Mouse (Mus musculus) stomach, embryonic 16.5 days (tissue): Measurements from ENCODE around the gene Senp7. TPM values are rescaled to one million over a fixed set of nuclear protein-coding genes. Genes with fewer than 3 reads are reported as not detected.
"Not testable (repeated sequence)": the region's sequence is repeated elsewhere in the genome, so short reads cannot be mapped to it uniquely, and the experiment has no call there.

ENCODE experiments used
- ATAC-seq: fragments of 200-750 bp; cut with Nextera tagmentation; 2 replicates; pipeline ENCODE4 v1.8.0; 2017; ENCODE audit warnings: moderate number of reproducible peaks, moderate TSS enrichment; ENCODE audit not compliant: insufficient read depth, low FRiP score
- H3K27ac ChIP-seq: fragments of 300-500 bp; sonication (generic); 2 replicates; pipeline ENCODE4 v1.5.1; 2014; ENCODE audit warnings: low read length
- H3K27me3 ChIP-seq: fragments of 300-500 bp; sonication (generic); 2 replicates; pipeline ENCODE4 v1.6.1; 2014; ENCODE audit warnings: low read length, control low read depth, mixed read lengths; ENCODE audit not compliant: control insufficient read depth, insufficient read depth
- H3K36me3 ChIP-seq: fragments of 300-500 bp; sonication (generic); 2 replicates; pipeline ENCODE4 v1.6.1; 2014; ENCODE audit warnings: low read length; ENCODE audit not compliant: control insufficient read depth, insufficient read depth
- H3K4me1 ChIP-seq: fragments of 300-500 bp; sonication (generic); 2 replicates; pipeline ENCODE4 v1.6.1; 2014; ENCODE audit warnings: low read length, control low read depth, mixed read lengths; ENCODE audit not compliant: control insufficient read depth, insufficient read depth
- H3K4me2 ChIP-seq: fragments of 300-500 bp; sonication (generic); 2 replicates; pipeline ENCODE4 v1.6.1; 2014; ENCODE audit warnings: low read depth, low read length, mixed read lengths
- H3K4me3 ChIP-seq: fragments of 300-500 bp; sonication (generic); replicated peaks from 2 replicates; pipeline ENCODE4 v1.5.1; 2014; ENCODE audit warnings: mild to moderate bottlenecking, low read length
- H3K9ac ChIP-seq: fragments of 300-500 bp; sonication (generic); 2 replicates; pipeline ENCODE4 v1.6.1; 2014; ENCODE audit warnings: low read length
- H3K9me3 ChIP-seq: fragments of 300-500 bp; sonication (generic); replicated peaks from 2 replicates; pipeline ENCODE4 v1.6.1; 2016; ENCODE audit warnings: low read length, control low read depth; ENCODE audit not compliant: control insufficient read depth
- WGBS: fragments of 180-500 bp; shearing (Covaris S2); extraction: QIAGEN DNeasy Blood & Tissue Kit; methylation state at CpG from one replicate; pipeline ENCODE4 v1.1.7; 2014; 5-methylcytosine and 5-hydroxymethylcytosine counted together
- polyA plus RNA-seq: library from polyadenylated mRNA; unstranded; fragments of >200 nt; fragmentation: Nextera tagmentation; extraction: Ambion mirVana; gene quantifications from 2 replicates; pipeline ENCODE4 v1.2.1, GENCODE M21; 2015

Gene Senp7
- polyA plus RNA-seq, 1 experiment from 2014 or later: 27.0 TPM

GRCm38 (mm10) chr16:56074565-56074964 is 26.4 kb downstream of the Senp7 start:
- Histone ChIP-seq H3K36me3 (no peaks in the 10 kb centered on the region), H3K9ac (no peak overlapping the region), H3K4me3 (no peak overlapping the region), H3K9me3 (no peaks in the 10 kb centered on the region), H3K4me1 (peaks cover 8% of the 10 kb centered on the region), H3K4me2 (no peak overlapping the region), H3K27me3 (no peaks in the 10 kb centered on the region), H3K27ac (no peak overlapping the region)
- no peak for ATAC-seq
- 79% methylated on average over 5 of the region's 5 CpGs for WGBS

- H3K27me3 ChIP-seq: no peaks in the 10 kb centered on the region
- under 1% methylated on average over 48 of the region's 66 CpGs for WGBS
- peak overlapping the region; percentile 59 for H3K4me2 ChIP-seq
- no peaks in the 10 kb centered on the region for H3K9me3 ChIP-seq
- peaks cover 8% of the 10 kb centered on the region for H3K4me1 ChIP-seq
- peak overlapping the region; percentile 93 for H3K9ac ChIP-seq
- peak overlapping the region; percentile 93 for H3K27ac ChIP-seq
- H3K36me3 ChIP-seq: no peaks in the 10 kb centered on the region
- peak; percentile 87 for ATAC-seq
- H3K4me3 ChIP-seq: peak overlapping the region; percentile 74
These were observed 27.3 kb downstream of the Senp7 start for GRCm38 (mm10) chr16:56075222-56076111.

- peak overlapping the region; percentile 93 for H3K27ac ChIP-seq
- H3K36me3 ChIP-seq: no peaks in the 10 kb centered on the region
- peak overlapping the region; percentile 93 for H3K9ac ChIP-seq
- no peaks in the 10 kb centered on the region for H3K9me3 ChIP-seq
- peak overlapping the region; percentile 74 for H3K4me3 ChIP-seq
- 10% methylated on average over 11 of the region's 11 CpGs for WGBS
- no peak for ATAC-seq
- H3K4me1 ChIP-seq: peaks cover 8% of the 10 kb centered on the region
- H3K4me2 ChIP-seq: peak overlapping the region; percentile 59
- no peaks in the 10 kb centered on the region for H3K27me3 ChIP-seq
These were observed 28.2 kb downstream of the Senp7 start for GRCm38 (mm10) chr16:56076121-56076869.

GRCm38 (mm10) chr16:56079419-56079818 is 31.3 kb downstream of the Senp7 start:
- Histone ChIP-seq H3K4me3 (no peak overlapping the region), H3K4me2 (no peak overlapping the region), H3K4me1 (peaks cover 8% of the 10 kb centered on the region), H3K9ac (no peak overlapping the region), H3K27ac (no peak overlapping the region), H3K36me3 (no peaks in the 10 kb centered on the region), H3K9me3 (no peaks in the 10 kb centered on the region), H3K27me3 (no peaks in the 10 kb centered on the region)
- ATAC-seq: no peak
- 86% methylated on average over 1 of the region's 1 CpGs for WGBS

- 86% methylated on average over 4 of the region's 4 CpGs for WGBS
These were observed 33.6 kb downstream of the Senp7 start for GRCm38 (mm10) chr16:56081691-56082090.

GRCm38 (mm10) chr16:56086336-56086735 is 38.2 kb downstream of the Senp7 start:
- no peak for ATAC-seq
- no peaks in the 10 kb centered on the region for H3K4me1 ChIP-seq
- H3K36me3 ChIP-seq: no peaks in the 10 kb centered on the region
- no peaks in the 10 kb centered on the region for H3K27me3 ChIP-seq
- no peak overlapping the region for H3K27ac ChIP-seq
- WGBS: 95% methylated on average over 2 of the region's 2 CpGs
- H3K9me3 ChIP-seq: no peaks in the 10 kb centered on the region
- H3K9ac ChIP-seq: no peak overlapping the region
- H3K4me3 ChIP-seq: no peak overlapping the region
- H3K4me2 ChIP-seq: no peak overlapping the region

More at GRCm38 (mm10) chr16:56081691-56082090, 33.6 kb downstream of the Senp7 start:
- H3K4me2 ChIP-seq: no peak overlapping the region
- no peaks in the 10 kb centered on the region for H3K9me3 ChIP-seq
- no peak for ATAC-seq
- H3K27ac ChIP-seq: no peak overlapping the region
- no peaks in the 10 kb centered on the region for H3K36me3 ChIP-seq
- no peaks in the 10 kb centered on the region for H3K27me3 ChIP-seq
- no peak overlapping the region for H3K4me3 ChIP-seq
- peaks cover 2% of the 10 kb centered on the region for H3K4me1 ChIP-seq
- no peak overlapping the region for H3K9ac ChIP-seq

GRCm38 (mm10) chr16:56090385-56090784 is 42.2 kb downstream of the Senp7 start:
- no peaks in the 10 kb centered on the region for H3K4me1 ChIP-seq
- no peak overlapping the region for H3K9ac ChIP-seq
- no peak for ATAC-seq
- no peak overlapping the region for H3K27ac ChIP-seq
- no peaks in the 10 kb centered on the region for H3K9me3 ChIP-seq
- no peaks in the 10 kb centered on the region for H3K36me3 ChIP-seq
- H3K27me3 ChIP-seq: no peaks in the 10 kb centered on the region
- no peak overlapping the region for H3K4me3 ChIP-seq
- no peak overlapping the region for H3K4me2 ChIP-seq
- 96% methylated on average over 2 of the region's 2 CpGs for WGBS

- not testable (repeated sequence) for H3K4me3 ChIP-seq, H3K9ac ChIP-seq, ATAC-seq, H3K9me3 ChIP-seq, H3K4me2 ChIP-seq, H3K4me1 ChIP-seq, H3K27ac ChIP-seq, H3K27me3 ChIP-seq
- peaks cover 22% of the 10 kb centered on the region for H3K36me3 ChIP-seq
These were observed 48.4 kb downstream of the Senp7 start for GRCm38 (mm10) chr16:56096401-56097018.

GRCm38 (mm10) chr16:56115706-56116105 is 67.6 kb downstream of the Senp7 start:
- ATAC-seq: no peak
- Histone ChIP-seq H3K27me3 (no peaks in the 10 kb centered on the region), H3K27ac (0 out of 2 replicates have a peak overlapping the region, but pooled peaks have one; percentile 13), H3K4me1 (peaks cover 5% of the 10 kb centered on the region; the same call in 1 of the 2 replicates), H3K9ac (no peak overlapping the region), H3K4me3 (no peak overlapping the region), H3K9me3 (no peaks in the 10 kb centered on the region), H3K36me3 (peaks cover 12% of the 10 kb centered on the region), H3K4me2 (no peak overlapping the region)
- 70% methylated on average over 3 of the region's 3 CpGs for WGBS
